Mouse (Mus musculus) NIH3T3 (cell line): Measurements from ENCODE around the gene Gm28043.

ENCODE experiments used
- DNase-seq: peaks from one replicate; pipeline ENCODE4 v3.0.0-alpha.2; 2012; ENCODE audit warnings: low read depth

Gm28043 gene

DNA sequence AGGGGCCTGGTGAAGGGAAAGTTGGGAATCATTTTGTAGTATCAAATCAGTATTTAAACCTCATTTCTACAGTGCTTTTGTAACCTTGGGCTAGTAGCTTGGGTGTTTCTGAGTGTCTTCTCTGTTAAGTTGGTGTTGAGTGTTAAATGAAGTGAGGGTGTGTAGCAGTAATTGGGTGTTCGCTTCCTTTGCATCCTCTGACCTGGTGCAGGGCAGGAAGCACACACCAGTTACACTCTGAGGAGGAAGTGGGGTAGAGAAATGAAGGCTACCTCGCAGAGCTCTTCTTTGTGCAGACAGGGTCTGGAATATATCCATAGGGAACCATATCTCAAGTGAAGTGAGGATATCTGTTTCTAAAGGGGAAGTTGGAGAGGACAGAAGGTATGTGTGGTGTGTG is 66.2 kb downstream of the Gm28043 start:
- DNase-seq = no peak

DNA sequence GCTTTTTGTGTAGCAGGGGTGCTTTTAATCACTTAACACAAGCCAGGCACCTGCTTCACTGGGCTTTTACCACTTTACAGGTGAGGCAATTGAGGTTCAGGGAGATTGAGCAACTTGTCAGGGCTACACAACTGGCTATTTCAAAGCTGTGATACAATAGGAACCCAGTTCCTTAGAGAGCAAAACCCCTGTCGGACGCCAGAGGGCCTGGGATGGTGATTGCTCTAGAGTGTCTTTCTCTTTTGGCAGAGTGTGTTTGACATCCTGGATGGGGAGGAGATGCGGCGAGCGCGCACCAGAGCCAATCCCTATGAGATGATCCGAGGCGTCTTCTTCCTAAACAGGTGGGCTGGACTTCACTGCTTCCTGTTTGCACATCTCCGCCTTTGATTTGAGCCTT is 67.0 kb downstream of the Gm28043 start:
- DNase-seq = no peak

DNA sequence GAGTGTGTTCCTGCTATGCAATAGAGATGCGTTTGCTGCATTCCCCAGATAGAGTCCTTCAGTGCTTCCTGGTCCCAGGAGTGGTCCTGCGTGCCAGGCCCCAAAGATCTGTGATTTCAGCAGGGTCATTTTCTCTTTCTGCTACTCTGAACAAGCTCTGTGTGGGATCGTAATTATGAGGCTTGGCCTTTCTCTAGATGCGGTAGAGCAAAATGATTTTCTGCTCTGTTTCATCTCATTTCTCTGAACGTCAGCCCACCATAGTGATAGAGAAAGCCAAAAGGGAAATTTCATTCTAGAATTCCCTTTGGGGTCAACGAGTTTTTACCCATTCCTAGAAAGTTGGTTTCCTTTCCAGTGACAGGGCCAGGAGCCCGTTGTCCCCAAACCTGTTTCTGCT is 67.6 kb downstream of the Gm28043 start:
- DNase-seq = no peak

DNA sequence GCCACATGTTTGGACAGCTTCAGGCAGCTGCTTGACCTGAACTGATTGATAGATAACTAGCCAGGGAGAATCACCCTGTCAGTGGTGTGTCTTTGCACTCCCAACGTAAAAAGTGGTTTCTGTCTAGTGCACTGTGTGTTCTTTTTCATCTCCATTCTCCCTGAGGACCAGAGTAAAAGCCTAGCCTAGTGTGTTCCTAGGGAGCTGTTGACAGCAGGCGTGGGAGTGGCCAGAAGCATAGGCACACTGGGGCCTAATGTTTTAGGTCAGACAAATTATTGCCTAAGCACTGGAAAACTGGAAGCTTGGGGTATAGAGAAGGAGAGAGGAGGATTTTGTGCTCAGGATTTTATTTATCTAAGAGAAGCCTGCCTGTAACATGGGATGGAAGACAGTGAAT is 68.5 kb downstream of the Gm28043 start:
- DNase-seq = peak; percentile 39

DNA sequence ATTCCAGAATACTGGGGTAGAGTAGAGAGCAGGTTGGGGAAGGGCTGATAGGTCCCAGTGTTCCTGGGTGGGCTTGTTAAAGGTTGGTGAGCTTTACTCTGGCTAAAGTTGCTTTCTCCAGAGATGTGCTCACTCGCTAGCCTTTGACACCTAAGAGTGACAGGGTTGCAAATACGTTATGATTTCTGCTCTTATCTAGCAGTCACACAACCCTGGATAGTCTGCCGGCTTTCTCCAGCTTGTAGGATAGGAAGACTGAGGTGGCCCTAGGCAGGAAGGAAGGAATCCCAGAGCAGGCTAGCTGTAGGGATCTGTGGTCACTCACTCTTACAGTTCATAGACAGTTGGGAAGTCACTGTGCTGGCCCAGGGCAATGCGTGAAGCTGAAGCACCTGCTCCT is 69.6 kb downstream of the Gm28043 start:
- no peak for DNase-seq

- no peak for DNase-seq
Measured at GRCm38 (mm10) chr17:29686771-29687170, 72.1 kb downstream of the Gm28043 start.

- no peak for DNase-seq
Measured at GRCm38 (mm10) chr17:29687373-29687772, 72.7 kb downstream of the Gm28043 start.

- no peak for DNase-seq
Measured at GRCm38 (mm10) chr17:29688610-29689009, 73.9 kb downstream of the Gm28043 start.

DNA sequence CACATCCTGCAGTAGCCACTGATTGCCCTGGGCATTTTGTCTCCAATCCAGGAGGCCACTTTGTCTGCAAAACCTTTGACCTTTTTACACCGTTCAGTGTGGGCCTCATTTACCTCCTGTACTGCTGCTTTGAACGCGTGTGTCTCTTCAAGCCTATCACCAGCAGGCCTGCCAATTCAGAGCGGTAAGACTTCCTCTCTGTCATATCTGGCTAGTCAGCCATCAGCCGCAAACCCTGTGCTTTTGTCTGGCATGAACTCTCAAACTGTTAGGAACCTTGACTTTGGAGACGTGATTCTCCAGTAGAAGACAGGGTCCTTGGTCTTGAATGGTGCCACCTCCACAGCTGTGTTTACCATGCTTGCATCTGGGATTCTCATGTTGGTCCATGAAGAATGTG is 75.6 kb downstream of the Gm28043 start:
- no peak for DNase-seq

- DNase-seq = no peak
Measured at GRCm38 (mm10) chr17:29692827-29693226, 78.2 kb downstream of the Gm28043 start.

- DNase-seq = no peak
Measured at GRCm38 (mm10) chr17:29693571-29693970, 78.9 kb downstream of the Gm28043 start.

GRCm38 (mm10) chr17:29694516-29694915 is 79.8 kb downstream of the Gm28043 start:
- DNase-seq = no peak

DNA sequence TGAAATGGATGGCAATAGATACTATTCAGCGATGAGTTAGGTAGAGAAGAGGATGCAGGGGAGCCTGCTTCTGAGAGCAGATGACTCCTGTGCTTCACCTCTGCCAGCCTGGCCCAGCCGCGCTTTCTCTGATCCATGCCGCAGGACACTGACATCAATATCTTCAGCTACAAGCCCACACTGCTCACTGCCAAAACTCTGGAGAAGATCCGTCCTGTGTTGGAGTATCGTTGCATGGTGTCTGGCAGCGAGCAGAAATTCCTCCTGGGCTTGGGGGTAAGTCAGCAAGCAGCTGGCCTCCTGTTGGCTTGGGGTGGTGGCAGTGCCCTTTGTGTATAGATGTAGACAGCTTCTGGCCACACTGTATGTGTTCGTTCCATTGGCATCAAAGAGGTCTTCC is 82.3 kb downstream of the Gm28043 start:
- DNase-seq = no peak

- DNase-seq = no peak
Measured at GRCm38 (mm10) chr17:29698421-29698820, 83.7 kb downstream of the Gm28043 start.

DNA sequence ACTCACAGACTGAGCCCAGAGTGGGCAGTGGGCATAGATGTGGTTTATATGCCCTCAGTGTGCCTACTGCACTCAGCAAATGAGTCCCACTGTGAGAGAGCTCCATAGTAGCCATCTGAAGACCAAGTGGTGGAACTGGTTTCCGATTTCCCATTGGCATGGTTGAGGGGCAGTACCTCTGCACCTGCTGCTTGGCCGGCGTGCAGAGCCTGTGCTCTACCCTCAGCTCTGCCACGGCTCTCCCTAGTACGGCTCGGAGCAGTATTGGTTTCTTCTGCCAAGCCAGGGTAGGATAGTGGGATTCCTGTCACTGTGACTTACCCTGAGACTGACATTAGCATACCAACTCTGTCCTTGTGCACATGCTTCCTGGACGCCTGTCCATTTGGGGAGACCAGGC is 85.9 kb downstream of the Gm28043 start:
- no peak for DNase-seq

- no peak for DNase-seq
Measured at GRCm38 (mm10) chr17:29702938-29703710, 88.4 kb downstream of the Gm28043 start.

DNA sequence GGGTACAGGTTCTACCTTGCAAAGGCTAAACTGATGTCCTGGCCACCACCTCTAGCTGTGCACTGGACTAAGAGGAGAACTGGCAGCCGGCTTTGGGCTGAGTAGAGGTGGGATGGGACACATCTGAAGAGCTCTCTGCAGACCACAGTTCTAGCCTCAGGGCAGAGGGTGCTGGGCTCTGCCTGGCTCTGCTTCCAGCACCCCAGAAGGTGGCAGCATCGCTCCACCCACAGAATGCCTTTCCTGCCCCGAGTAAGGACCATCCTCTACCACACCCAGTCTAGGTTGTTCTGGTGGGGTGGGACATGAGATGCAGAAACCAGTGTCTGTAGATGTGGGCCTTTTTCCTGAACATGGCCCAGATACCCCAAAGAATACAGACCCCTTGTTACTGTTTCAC is 90.1 kb downstream of the Gm28043 start:
- peak; percentile 71 for DNase-seq

DNA sequence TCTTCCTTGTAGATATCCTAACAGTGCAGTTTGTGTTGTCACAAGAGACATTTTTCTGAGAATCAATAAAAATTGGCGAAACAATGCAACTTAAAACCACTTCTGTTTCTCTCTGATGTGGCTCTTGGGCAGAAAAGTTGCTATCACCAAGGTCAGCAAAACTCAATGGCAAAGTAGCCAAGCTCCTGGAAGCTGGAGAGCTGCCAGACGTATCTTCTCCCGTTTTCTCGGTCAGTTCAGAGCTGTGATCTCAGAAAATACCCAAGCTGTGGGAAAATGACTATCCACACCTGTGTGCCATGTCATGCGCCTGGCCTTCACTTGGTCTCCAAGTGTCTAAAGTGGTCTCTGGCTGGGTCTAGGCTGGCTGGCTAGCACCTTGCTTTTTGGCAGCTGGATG is 91.2 kb downstream of the Gm28043 start:
- DNase-seq = no peak

GRCm38 (mm10) chr17:29706981-29707545 is 92.4 kb downstream of the Gm28043 start:
- no peak for DNase-seq

- DNase-seq = no peak
Measured at GRCm38 (mm10) chr17:29708783-29709182, 94.1 kb downstream of the Gm28043 start.

DNA sequence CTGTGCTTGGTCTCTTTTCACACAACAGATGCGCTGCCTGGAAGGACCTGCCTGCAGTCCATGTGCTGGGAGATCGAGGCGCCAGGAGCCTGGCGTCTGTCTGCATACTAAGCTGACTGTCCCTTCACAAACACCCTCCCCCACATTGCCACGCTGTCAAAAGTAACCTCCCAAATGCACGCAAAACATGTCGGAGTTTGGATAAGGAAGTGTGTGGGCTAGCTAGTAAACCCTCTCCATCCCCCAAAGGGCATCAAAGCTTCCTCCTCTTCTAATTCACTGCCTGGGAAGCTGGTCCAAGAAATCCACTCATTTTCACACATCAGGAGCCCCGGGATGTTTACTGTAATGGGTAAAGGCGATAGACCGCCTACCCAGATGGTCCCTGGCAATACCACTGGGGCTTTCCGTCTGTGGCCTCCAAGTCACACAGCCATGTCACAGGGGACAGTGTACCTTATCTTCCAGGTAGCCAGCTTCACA is 95.9 kb downstream of the Gm28043 start:
- no peak for DNase-seq

GRCm38 (mm10) chr17:29711076-29711744 is 96.5 kb downstream of the Gm28043 start:
- DNase-seq = no peak

DNA sequence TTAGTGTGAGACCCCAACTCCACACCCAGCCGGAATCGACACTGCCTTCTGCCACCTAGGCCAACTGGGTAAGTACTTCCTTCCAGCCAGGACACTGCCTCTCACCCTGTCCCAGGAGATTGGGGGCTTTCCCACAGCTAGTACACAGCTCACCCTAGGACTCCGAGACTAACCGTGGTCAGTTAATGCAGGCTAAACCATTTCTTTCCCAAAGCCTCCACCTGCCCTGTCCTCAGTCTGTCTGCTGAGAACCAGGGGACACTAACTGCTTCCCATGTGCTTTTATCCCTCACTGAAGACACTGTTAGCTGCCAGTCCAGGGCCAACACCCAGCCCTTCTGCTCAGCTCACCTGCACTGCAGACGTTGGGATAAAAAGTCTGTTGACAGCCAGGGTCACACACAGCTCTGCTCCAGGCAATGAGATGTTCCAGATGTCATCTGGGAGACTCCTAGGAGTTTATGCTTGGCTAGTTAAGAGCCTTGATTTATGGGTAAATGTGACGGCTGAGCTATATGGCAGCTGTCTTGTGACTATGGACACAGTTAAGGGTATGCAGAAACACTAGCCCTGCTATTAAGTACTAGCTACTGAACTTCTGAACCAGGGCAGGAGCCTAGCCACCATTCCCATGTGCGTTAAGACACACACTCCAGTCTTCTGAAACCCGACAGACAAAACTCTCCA is 97.2 kb downstream of the Gm28043 start:
- no peak for DNase-seq
